Mouse (Mus musculus) lung, embryonic 16.5 days (tissue): ENCODE data around the gene Stk39. TPM values are rescaled to one million over a fixed set of nuclear protein-coding genes. Genes with fewer than 3 reads are reported as not detected.
A peak's percentile ranks its signal among the peaks of the same experiment; 100 is the strongest.

Experiments used
- ATAC-seq: fragments of 200-750 bp; cut with Nextera tagmentation; 2 replicates; pipeline ENCODE4 v1.8.0; 2017; ENCODE audit warnings: low read depth, mild to moderate bottlenecking, moderate library complexity
- H3K27ac ChIP-seq: fragments of 300-500 bp; sonication (generic); 2 replicates; pipeline ENCODE4 v1.5.1; 2014; ENCODE audit warnings: mild to moderate bottlenecking, control low read depth, low read length
- H3K27me3 ChIP-seq: fragments of 300-500 bp; sonication (generic); 2 replicates; pipeline ENCODE4 v1.6.1; 2014; ENCODE audit warnings: low read depth, low read length, mixed read lengths; ENCODE audit not compliant: control insufficient read depth, insufficient read depth
- H3K36me3 ChIP-seq: fragments of 300-500 bp; sonication (generic); 2 replicates; pipeline ENCODE4 v1.6.1; 2014; ENCODE audit warnings: low read length; ENCODE audit not compliant: control insufficient read depth, insufficient read depth
- H3K4me1 ChIP-seq: fragments of 300-500 bp; sonication (generic); replicated peaks from 2 replicates; pipeline ENCODE4 v1.6.1; 2014; ENCODE audit warnings: low read length, mixed read lengths; ENCODE audit not compliant: control insufficient read depth, insufficient read depth
- H3K4me2 ChIP-seq: fragments of 300-500 bp; sonication (generic); 2 replicates; pipeline ENCODE4 v1.6.1; 2014; ENCODE audit warnings: low read depth, low read length, control low read depth
- H3K4me3 ChIP-seq: fragments of 300-500 bp; sonication (generic); 2 replicates; pipeline ENCODE4 v1.5.1; 2014; ENCODE audit warnings: mild to moderate bottlenecking, low read length, control low read depth
- H3K9ac ChIP-seq: fragments of 300-500 bp; sonication (generic); 2 replicates; pipeline ENCODE4 v1.6.1; 2014; ENCODE audit warnings: low read length, control low read depth
- H3K9me3 ChIP-seq: fragments of 300-500 bp; sonication (generic); 2 replicates; pipeline ENCODE4 v1.6.1; 2016; ENCODE audit warnings: low read length; ENCODE audit not compliant: control insufficient read depth
- WGBS: fragments of 180-500 bp; shearing (Covaris S2); extraction: QIAGEN DNeasy Blood & Tissue Kit; methylation state at CpG from one replicate; pipeline ENCODE4 v1.1.7; 2014; 5-methylcytosine and 5-hydroxymethylcytosine counted together
- polyA plus RNA-seq: library from polyadenylated mRNA; unstranded; fragments of >200 nt; fragmentation: Nextera tagmentation; extraction: Ambion mirVana; gene quantifications from 2 replicates; pipeline ENCODE4 v1.2.1, GENCODE M21; 2015

The Stk39 gene
- polyA plus RNA-seq, 1 experiment from 2014 or later: 13.0 TPM

GRCm38 (mm10) chr2:68370326-68370725 is 101.7 kb downstream of the Stk39 start:
- no peak overlapping the region for H3K4me3 ChIP-seq
- no peak overlapping the region for H3K9ac ChIP-seq
- WGBS: 88% methylated on average over 5 of the region's 5 CpGs
- no peaks in the 10 kb centered on the region for H3K9me3 ChIP-seq
- H3K27ac ChIP-seq: no peak overlapping the region
- ATAC-seq: no peak
- no peaks in the 10 kb centered on the region for H3K36me3 ChIP-seq
- H3K4me1 ChIP-seq: 0 out of 2 replicates have a peak, but pooled peaks cover 2% of the 10 kb centered on the region
- H3K4me2 ChIP-seq: no peak overlapping the region
- H3K27me3 ChIP-seq: no peaks in the 10 kb centered on the region

DNA sequence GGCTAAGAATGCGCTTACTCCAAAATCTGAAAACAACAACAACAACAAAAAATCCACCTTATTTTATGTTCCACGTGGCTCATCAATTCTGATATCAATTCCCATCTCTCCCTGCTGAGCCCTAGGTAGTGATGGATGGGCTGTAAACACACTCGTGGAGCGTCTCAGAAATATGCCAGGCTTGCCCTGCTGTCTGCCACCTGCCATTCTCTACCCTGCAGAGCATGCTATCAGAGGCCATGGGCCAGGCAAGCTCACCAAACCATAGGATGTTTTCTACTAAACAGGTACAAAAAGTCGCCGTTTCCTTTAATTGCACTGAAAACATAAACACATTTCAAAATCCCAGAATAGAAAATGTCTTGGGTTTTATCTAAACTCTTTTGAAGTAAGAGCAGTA is 103.0 kb downstream of the Stk39 start:
- H3K4me1 ChIP-seq: 0 out of 2 replicates have a peak, but pooled peaks cover 2% of the 10 kb centered on the region
- no peaks in the 10 kb centered on the region for H3K9me3 ChIP-seq
- H3K36me3 ChIP-seq: no peaks in the 10 kb centered on the region
- no peak overlapping the region for H3K4me2 ChIP-seq
- H3K4me3 ChIP-seq: no peak overlapping the region
- WGBS: 78% methylated on average over 6 of the region's 6 CpGs
- H3K9ac ChIP-seq: no peak overlapping the region
- no peak for ATAC-seq
- H3K27ac ChIP-seq: no peak overlapping the region
- no peaks in the 10 kb centered on the region for H3K27me3 ChIP-seq

- H3K4me3 ChIP-seq: no peak overlapping the region
- no peaks in the 10 kb centered on the region for H3K27me3 ChIP-seq
- no peak overlapping the region for H3K27ac ChIP-seq
- H3K4me1 ChIP-seq: 0 out of 2 replicates have a peak, but pooled peaks cover 2% of the 10 kb centered on the region
- no peak overlapping the region for H3K9ac ChIP-seq
- 69% methylated on average over 13 of the region's 13 CpGs for WGBS
- H3K36me3 ChIP-seq: no peaks in the 10 kb centered on the region
- ATAC-seq: no peak
- H3K9me3 ChIP-seq: no peaks in the 10 kb centered on the region
- H3K4me2 ChIP-seq: no peak overlapping the region
Measured at GRCm38 (mm10) chr2:68367944-68368343, 104.1 kb downstream of the Stk39 start.

DNA sequence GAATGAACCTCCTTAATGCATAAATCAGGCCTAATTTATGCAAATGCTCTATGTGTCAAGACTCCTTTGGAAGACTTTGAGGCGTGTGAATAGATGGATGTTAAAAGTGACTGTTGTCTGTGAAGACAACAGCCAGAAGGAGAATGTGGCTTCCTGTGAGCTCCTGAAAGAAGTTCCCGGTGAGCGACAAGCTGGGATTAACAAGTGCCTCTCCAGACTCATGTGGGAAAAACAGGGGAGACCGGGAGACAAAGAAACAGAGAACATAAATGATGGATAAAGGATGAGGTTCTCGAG is 105.2 kb downstream of the Stk39 start:
- Histone ChIP-seq H3K27me3 (no peaks in the 10 kb centered on the region), H3K27ac (no peak overlapping the region), H3K4me3 (no peak overlapping the region), H3K4me1 (0 out of 2 replicates have a peak, but pooled peaks cover 2% of the 10 kb centered on the region), H3K9ac (no peak overlapping the region), H3K4me2 (no peak overlapping the region), H3K36me3 (no peaks in the 10 kb centered on the region), H3K9me3 (no peaks in the 10 kb centered on the region)
- no peak for ATAC-seq
- 66% methylated on average over 5 of the region's 5 CpGs for WGBS

DNA sequence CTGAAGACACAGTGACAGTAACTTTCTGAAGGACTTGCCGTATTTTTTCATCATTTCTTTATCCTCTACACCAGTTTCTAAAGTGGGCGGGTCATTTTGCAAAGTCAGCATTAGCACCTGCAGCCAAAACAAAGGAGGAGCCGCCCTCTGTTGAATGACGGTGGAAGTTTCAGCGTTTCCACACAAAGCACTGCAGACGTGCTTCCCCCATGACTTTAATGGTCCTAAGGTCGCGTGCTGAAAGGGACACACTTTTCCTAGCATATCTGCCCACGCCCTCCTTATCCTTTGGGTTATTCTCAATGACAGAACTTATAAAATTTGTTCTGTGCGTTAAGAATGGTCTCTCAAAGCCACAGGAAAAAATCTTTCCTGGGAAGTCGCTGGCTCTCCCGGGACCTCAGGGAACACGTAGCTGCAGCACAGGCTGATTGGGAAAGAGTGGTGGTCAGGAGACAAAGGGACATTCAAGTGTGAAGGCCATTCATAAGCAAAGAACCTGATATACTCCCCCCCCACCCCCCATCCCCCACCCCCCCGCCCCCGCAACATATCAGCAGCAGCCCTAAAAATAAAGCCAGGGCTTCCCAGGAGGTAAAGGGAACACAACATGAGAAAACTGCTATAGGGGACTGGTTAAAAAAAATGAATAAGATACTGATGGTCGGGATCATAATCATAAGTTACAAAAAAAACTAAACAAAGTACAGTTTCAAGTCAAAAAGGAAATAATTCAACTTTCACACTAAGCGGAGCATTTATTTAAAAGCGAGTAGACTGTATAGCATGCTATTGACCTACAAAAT is 105.8 kb downstream of the Stk39 start:
- Histone ChIP-seq H3K9ac (no peak overlapping the region), H3K27ac (no peak overlapping the region), H3K4me1 (0 out of 2 replicates have a peak, but pooled peaks cover 2% of the 10 kb centered on the region), H3K36me3 (no peaks in the 10 kb centered on the region), H3K9me3 (no peaks in the 10 kb centered on the region), H3K4me3 (no peak overlapping the region), H3K4me2 (peak overlapping the region; percentile 33), H3K27me3 (no peaks in the 10 kb centered on the region)
- 33% methylated on average over 18 of the region's 18 CpGs for WGBS
- peak; percentile 43 for ATAC-seq

- Histone ChIP-seq H3K9ac (no peak overlapping the region), H3K9me3 (no peaks in the 10 kb centered on the region), H3K4me2 (no peak overlapping the region), H3K36me3 (no peaks in the 10 kb centered on the region), H3K27ac (no peak overlapping the region), H3K4me3 (no peak overlapping the region), H3K4me1 (0 out of 2 replicates have a peak, but pooled peaks cover 2% of the 10 kb centered on the region), H3K27me3 (no peaks in the 10 kb centered on the region)
- 69% methylated on average over 7 of the region's 7 CpGs for WGBS
- ATAC-seq: 0 out of 2 replicates have a peak, but pooled peaks have one; percentile 9
Measured at GRCm38 (mm10) chr2:68365504-68365903, 106.6 kb downstream of the Stk39 start.

- Histone ChIP-seq H3K4me3 (no peak overlapping the region), H3K9ac (no peak overlapping the region), H3K9me3 (no peaks in the 10 kb centered on the region), H3K4me2 (no peak overlapping the region), H3K27ac (no peak overlapping the region), H3K27me3 (no peaks in the 10 kb centered on the region), H3K36me3 (no peaks in the 10 kb centered on the region), H3K4me1 (0 out of 2 replicates have a peak, but pooled peaks cover 2% of the 10 kb centered on the region)
- peak; percentile 50 for ATAC-seq
- 26% methylated on average over 12 of the region's 12 CpGs for WGBS
Measured at GRCm38 (mm10) chr2:68364181-68364900, 107.7 kb downstream of the Stk39 start.

DNA sequence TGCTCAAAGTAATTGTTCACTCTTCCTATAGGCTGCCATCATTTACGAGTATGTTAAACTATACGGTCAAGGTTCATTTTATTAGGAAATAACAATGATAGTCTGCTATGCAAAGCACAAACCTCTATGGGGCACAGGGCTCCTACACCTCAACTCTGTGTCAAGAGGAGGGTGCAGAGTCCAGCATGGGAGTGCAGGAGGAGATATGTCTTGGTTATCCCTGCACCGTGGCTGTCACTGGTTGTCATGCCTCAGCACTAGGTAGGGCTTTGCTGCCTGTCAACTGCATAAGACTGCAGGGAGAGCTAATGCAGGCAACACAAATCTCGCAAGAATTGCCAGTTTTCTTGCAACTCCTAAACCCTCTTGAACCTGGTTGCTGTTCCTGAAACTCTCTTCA is 108.9 kb downstream of the Stk39 start:
- H3K9me3 ChIP-seq: no peaks in the 10 kb centered on the region
- ATAC-seq: no peak

GRCm38 (mm10) chr2:68361701-68362100 is 110.4 kb downstream of the Stk39 start:
- H3K9me3 ChIP-seq: no peaks in the 10 kb centered on the region
- H3K27ac ChIP-seq: no peak overlapping the region
- H3K36me3 ChIP-seq: no peaks in the 10 kb centered on the region
- H3K4me2 ChIP-seq: no peak overlapping the region
- no peak overlapping the region for H3K4me3 ChIP-seq
- H3K4me1 ChIP-seq: 0 out of 2 replicates have a peak, but pooled peaks cover 2% of the 10 kb centered on the region
- no peak for ATAC-seq
- no peaks in the 10 kb centered on the region for H3K27me3 ChIP-seq
- no peak overlapping the region for H3K9ac ChIP-seq
- WGBS: 62% methylated on average over 5 of the region's 5 CpGs

More for the DNA sequence above, 108.9 kb downstream of the Stk39 start:
- H3K4me1 ChIP-seq: 0 out of 2 replicates have a peak, but pooled peaks cover 2% of the 10 kb centered on the region
- 89% methylated on average over 4 of the region's 4 CpGs for WGBS
- no peak overlapping the region for H3K4me3 ChIP-seq
- H3K36me3 ChIP-seq: no peaks in the 10 kb centered on the region
- no peaks in the 10 kb centered on the region for H3K27me3 ChIP-seq
- no peak overlapping the region for H3K9ac ChIP-seq
- no peak overlapping the region for H3K27ac ChIP-seq
- H3K4me2 ChIP-seq: no peak overlapping the region
